Mouse (Mus musculus) limb, embryonic 14.5 days (tissue): ENCODE results near the gene Tvp23a. TPM values are rescaled to one million over a fixed set of nuclear protein-coding genes. Genes with fewer than 3 reads are reported as not detected.

Experiments
- ATAC-seq: fragments of 200-750 bp; cut with Nextera tagmentation; 2 replicates; pipeline ENCODE4 v1.8.0; 2017; ENCODE audit warnings: low read depth, moderate number of reproducible peaks, moderate TSS enrichment; ENCODE audit not compliant: low FRiP score
- DNase-seq: peaks from one replicate; pipeline ENCODE4 v3.0.0-alpha.2; 2015; ENCODE audit warnings: low spot score
- H3K27ac ChIP-seq: fragments of 300-500 bp; sonication (generic); replicated peaks from 2 replicates; pipeline ENCODE4 v1.5.1; 2014; ENCODE audit warnings: low read depth, mild to moderate bottlenecking, low read length, moderate library complexity, mixed read lengths
- H3K27me3 ChIP-seq: fragments of 300-500 bp; sonication (generic); 2 replicates; pipeline ENCODE4 v1.6.1; 2014; ENCODE audit warnings: low read length, mixed read lengths; ENCODE audit not compliant: control insufficient read depth, insufficient read depth
- H3K36me3 ChIP-seq: fragments of 300-500 bp; sonication (generic); 2 replicates; pipeline ENCODE4 v1.6.1; 2014; ENCODE audit warnings: mild to moderate bottlenecking, low read length, moderate library complexity, mixed read lengths; ENCODE audit not compliant: control insufficient read depth, insufficient read depth
- H3K4me1 ChIP-seq: fragments of 300-500 bp; sonication (generic); 2 replicates; pipeline ENCODE4 v1.6.1; 2014; ENCODE audit warnings: antibody characterized with exemption, low read length, mixed read lengths; ENCODE audit not compliant: control insufficient read depth, insufficient read depth
- H3K4me2 ChIP-seq: fragments of 300-500 bp; sonication (generic); replicated peaks from 2 replicates; pipeline ENCODE4 v1.6.1; 2014; ENCODE audit warnings: low read depth, mild to moderate bottlenecking, low read length, moderate library complexity; ENCODE audit not compliant: severe bottlenecking
- H3K4me3 ChIP-seq: fragments of 300-500 bp; sonication (generic); replicated peaks from 2 replicates; pipeline ENCODE4 v1.5.1; 2014; ENCODE audit warnings: low read length
- H3K9ac ChIP-seq: fragments of 300-500 bp; sonication (generic); 2 replicates; pipeline ENCODE4 v1.6.1; 2014; ENCODE audit warnings: mild to moderate bottlenecking, low read depth, low read length, moderate library complexity; ENCODE audit not compliant: severe bottlenecking
- H3K9me3 ChIP-seq: fragments of 300-500 bp; sonication (generic); 2 replicates; pipeline ENCODE4 v1.6.1; 2016; ENCODE audit warnings: low read length; ENCODE audit not compliant: control insufficient read depth
- POLR2A ChIP-seq: fragments of 200-500 bp; IDR thresholded peaks from 2 replicates; pipeline ENCODE4 v1.8.0; 2012; ENCODE audit warnings: inconsistent platforms, mild to moderate bottlenecking, moderate library complexity, borderline replicate concordance; ENCODE audit not compliant: insufficient read depth, insufficient read length; ENCODE audit errors: extremely low read depth
- WGBS: fragments of 180-500 bp; shearing (Covaris S2); extraction: QIAGEN DNeasy Blood & Tissue Kit; methylation state at CpG from one replicate; pipeline ENCODE4 v1.1.7; 2014; 5-methylcytosine and 5-hydroxymethylcytosine counted together
- polyA plus RNA-seq, 2 experiments: library from polyadenylated mRNA; depleted of rRNA in 1 of 2; stranded (reverse) in 1 of 2; unstranded in 1 of 2; fragments of >200 nt; fragmentation: Nextera tagmentation in 1 of 2; extraction: Ambion mirVana in 1 of 2; gene quantifications; 2 replicates each; pipeline versions ENCODE4 v1.2.1 to v1.2.3; 2012 to 2014

The Tvp23a gene
- polyA plus RNA-seq, 2 experiments: 14.0 to 17.7 TPM

- Histone ChIP-seq H3K4me1 (0 out of 2 replicates have a peak, but pooled peaks cover 3% of the 10 kb centered on the region), H3K36me3 (no peaks in the 10 kb centered on the region), H3K4me2 (peak overlapping the region; percentile 42), H3K27ac (no peak overlapping the region), H3K27me3 (0 out of 2 replicates have a peak, but pooled peaks cover 9% of the 10 kb centered on the region), H3K9ac (no peak overlapping the region), H3K9me3 (no peaks in the 10 kb centered on the region), H3K4me3 (0 out of 2 replicates have a peak overlapping the region, but pooled peaks have one; percentile 13)
- ATAC-seq (no peak), DNase-seq (no peak)
- TF ChIP-seq POLR2A: no peak
- WGBS: 24% methylated on average over 14 of the region's 14 CpGs
These were observed 42.8 kb upstream of the Tvp23a start for GRCm38 (mm10) chr16:10489904-10490457.

GRCm38 (mm10) chr16:10489483-10489882 is 42.3 kb upstream of the Tvp23a start:
- H3K27me3 ChIP-seq: 0 out of 2 replicates have a peak, but pooled peaks cover 9% of the 10 kb centered on the region
- H3K9me3 ChIP-seq: no peaks in the 10 kb centered on the region
- H3K27ac ChIP-seq: no peak overlapping the region
- TF ChIP-seq POLR2A: no peak
- WGBS: 6% methylated on average over 9 of the region's 9 CpGs
- 0 out of 2 replicates have a peak overlapping the region, but pooled peaks have one; percentile 13 for H3K4me3 ChIP-seq
- H3K4me1 ChIP-seq: 0 out of 2 replicates have a peak, but pooled peaks cover 3% of the 10 kb centered on the region
- ATAC-seq: no peak
- H3K4me2 ChIP-seq: peak overlapping the region; percentile 42
- no peak overlapping the region for H3K9ac ChIP-seq
- DNase-seq: no peak
- no peaks in the 10 kb centered on the region for H3K36me3 ChIP-seq

- TF ChIP-seq POLR2A: no peak
- no peak overlapping the region for H3K4me3 ChIP-seq
- ATAC-seq: no peak
- 84% methylated on average over 7 of the region's 7 CpGs for WGBS
- DNase-seq: no peak
- H3K27ac ChIP-seq: no peak overlapping the region
- H3K4me2 ChIP-seq: no peak overlapping the region
- 0 out of 2 replicates have a peak, but pooled peaks cover 3% of the 10 kb centered on the region for H3K4me1 ChIP-seq
- 0 out of 2 replicates have a peak, but pooled peaks cover 9% of the 10 kb centered on the region for H3K27me3 ChIP-seq
- no peak overlapping the region for H3K9ac ChIP-seq
- no peaks in the 10 kb centered on the region for H3K36me3 ChIP-seq
- no peaks in the 10 kb centered on the region for H3K9me3 ChIP-seq
These were observed 41.8 kb upstream of the Tvp23a start for GRCm38 (mm10) chr16:10488769-10489481.

DNA sequence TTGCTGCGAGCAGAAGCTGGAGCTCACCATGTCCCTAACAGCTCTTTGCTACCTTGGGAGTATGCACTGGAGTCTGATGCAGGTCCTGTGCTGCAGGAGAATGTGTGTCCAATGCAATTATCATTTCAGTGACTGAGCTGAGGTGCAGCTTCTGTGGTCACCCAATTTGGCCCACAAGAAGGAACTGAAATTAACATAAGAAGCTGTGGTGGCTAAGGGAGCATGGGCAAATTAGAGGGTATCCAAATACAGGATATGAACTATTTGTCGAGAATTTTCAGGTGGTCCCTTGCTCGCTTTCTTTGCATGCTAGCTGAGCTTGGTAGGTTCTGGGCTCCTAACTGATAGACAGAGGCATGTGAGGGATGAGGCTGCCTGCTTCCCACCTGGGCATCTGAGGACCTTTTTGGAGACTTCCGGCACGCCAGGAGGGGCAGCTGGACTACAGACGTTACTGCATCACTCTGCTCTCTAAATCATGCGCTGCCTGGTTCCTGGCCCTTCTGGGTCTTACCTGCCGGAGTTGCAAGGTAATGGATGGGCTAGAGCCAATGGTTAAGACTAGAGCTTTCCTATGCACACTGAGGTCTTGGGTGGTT is 40.8 kb upstream of the Tvp23a start:
- WGBS: 86% methylated on average over 8 of the region's 8 CpGs
- no peaks in the 10 kb centered on the region for H3K9me3 ChIP-seq
- DNase-seq (no peak), ATAC-seq (no peak)
- 0 out of 2 replicates have a peak, but pooled peaks cover 3% of the 10 kb centered on the region for H3K4me1 ChIP-seq
- 0 out of 2 replicates have a peak, but pooled peaks cover 9% of the 10 kb centered on the region for H3K27me3 ChIP-seq
- no peak overlapping the region for H3K27ac ChIP-seq
- no peaks in the 10 kb centered on the region for H3K36me3 ChIP-seq
- no peak overlapping the region for H3K4me2 ChIP-seq
- no peak overlapping the region for H3K9ac ChIP-seq
- no peak for TF ChIP-seq POLR2A
- no peak overlapping the region for H3K4me3 ChIP-seq

DNA sequence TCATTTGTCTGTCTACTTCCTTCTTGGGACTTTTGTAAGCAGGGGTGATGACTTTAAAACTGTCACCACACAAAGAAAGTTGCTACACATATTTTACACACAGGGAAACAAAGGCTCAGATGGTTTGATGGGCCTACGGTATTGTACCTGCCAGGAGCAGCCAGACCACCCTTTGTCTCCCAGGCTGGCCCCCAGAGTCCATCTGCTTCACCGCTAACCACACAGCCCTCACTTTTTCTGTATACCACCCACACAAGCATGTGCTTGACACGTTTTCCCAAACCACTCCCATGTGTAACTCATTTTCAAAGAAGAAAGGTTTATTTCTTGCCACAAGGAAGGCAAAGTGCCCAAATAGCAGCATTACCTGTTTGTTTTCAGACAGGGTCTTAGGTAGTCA is 39.8 kb upstream of the Tvp23a start:
- no peak for DNase-seq
- ATAC-seq: no peak
- Histone ChIP-seq H3K27ac (no peak overlapping the region), H3K9ac (no peak overlapping the region), H3K27me3 (0 out of 2 replicates have a peak, but pooled peaks cover 9% of the 10 kb centered on the region), H3K4me2 (no peak overlapping the region), H3K4me1 (0 out of 2 replicates have a peak, but pooled peaks cover 3% of the 10 kb centered on the region), H3K36me3 (no peaks in the 10 kb centered on the region), H3K9me3 (no peaks in the 10 kb centered on the region), H3K4me3 (no peak overlapping the region)
- WGBS: 52% methylated on average over 3 of the region's 3 CpGs
- TF ChIP-seq POLR2A: no peak
